Mouse (Mus musculus) testis, adult 2 months (tissue): ENCODE results near the gene Wnt5b.

Experiments
- CTCF ChIP-seq: fragments of 200-500 bp; IDR thresholded peaks from 2 replicates; pipeline ENCODE4 v1.5.1; 2012; ENCODE audit warnings: low read depth, mild to moderate bottlenecking, inconsistent platforms, low read length, moderate library complexity; ENCODE audit not compliant: control insufficient read depth, insufficient read depth, insufficient replicate concordance
- POLR2A ChIP-seq: fragments of 200-500 bp; IDR thresholded peaks from 2 replicates; pipeline ENCODE4 v1.6.1; 2012; ENCODE audit warnings: low read depth, mild to moderate bottlenecking, inconsistent platforms, low read length, moderate library complexity; ENCODE audit not compliant: control insufficient read depth

GRCm38 (mm10) chr6:119512701-119513100, 31.4 kb downstream of the Wnt5b start:
- TF ChIP-seq CTCF (no peak), POLR2A (no peak)
